Mouse (Mus musculus) lung, postnatal 0 days (tissue): Measurements from ENCODE around the gene F12.

Experiments used
- CTCF ChIP-seq: IDR thresholded peaks from 2 replicates; pipeline ENCODE4 v1.5.1; 2016; ENCODE audit warnings: antibody characterized with exemption, mild to moderate bottlenecking
- EP300 ChIP-seq: IDR thresholded peaks from 2 replicates; pipeline ENCODE4 v1.6.1; 2016; ENCODE audit warnings: antibody characterized with exemption, mild to moderate bottlenecking, control low read depth

DNA sequence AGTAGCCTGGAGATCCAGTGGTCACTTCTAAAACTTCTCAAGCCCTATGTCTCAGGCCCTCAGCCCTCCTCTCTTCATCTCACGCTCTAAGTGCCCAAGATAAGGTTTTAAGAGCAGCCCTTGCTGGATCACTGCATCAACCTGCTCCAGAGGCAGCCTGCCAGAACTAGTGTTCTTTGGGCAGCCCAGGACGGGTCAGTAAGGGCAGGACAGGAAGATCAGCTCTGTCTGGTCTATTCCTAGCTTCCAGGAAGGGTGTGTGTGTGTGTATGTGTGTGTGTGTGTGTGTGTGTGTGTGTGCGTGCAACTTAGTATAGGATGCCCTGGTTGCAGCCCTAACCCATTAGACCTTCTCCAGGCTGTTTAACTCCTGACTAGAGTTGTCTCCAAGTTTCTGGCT lies 56.4 kb downstream of the F12 start:
- TF ChIP-seq CTCF (no peak), EP300 (0 out of 2 replicates have a peak, but pooled peaks have one; percentile 3)
